Mouse (Mus musculus) granulocyte monocyte progenitor cell, adult 5-6 weeks (primary cell): Measurements from ENCODE around the gene Tmco3. TPM values are rescaled to one million over a fixed set of nuclear protein-coding genes. Genes with fewer than 3 reads are reported as not detected.
A peak's percentile ranks its signal among the peaks of the same experiment; 100 is the strongest.

Source experiments
- ATAC-seq: replicated peaks from 2 replicates; pipeline ENCODE4 v1.8.0; 2016; ENCODE audit warnings: mild to moderate bottlenecking, moderate TSS enrichment, inconsistent platforms; ENCODE audit not compliant: poor library complexity, severe bottlenecking
- total RNA-seq, 2 experiments: library from RNA; stranded (forward) in 1 of 2; stranded (reverse) in 1 of 2; fragments of 200-712, 200-1000 nt in 1 of 2; fragments of >200 nt in 1 of 2; fragmentation: Nextera tagmentation in 1 of 2; gene quantifications; 2 replicates each; pipeline ENCODE4 v1.2.3; 2014 to 2017

Tmco3 gene
- total RNA-seq, 2 experiments from 2014 or later: 12.3 to 15.3 TPM

- no peak for ATAC-seq
These were observed 68.7 kb downstream of the Tmco3 start for GRCm38 (mm10) chr8:13356681-13357080.

- peak; percentile 90 for ATAC-seq
These were observed 72.2 kb downstream of the Tmco3 start for GRCm38 (mm10) chr8:13360213-13360612.

DNA sequence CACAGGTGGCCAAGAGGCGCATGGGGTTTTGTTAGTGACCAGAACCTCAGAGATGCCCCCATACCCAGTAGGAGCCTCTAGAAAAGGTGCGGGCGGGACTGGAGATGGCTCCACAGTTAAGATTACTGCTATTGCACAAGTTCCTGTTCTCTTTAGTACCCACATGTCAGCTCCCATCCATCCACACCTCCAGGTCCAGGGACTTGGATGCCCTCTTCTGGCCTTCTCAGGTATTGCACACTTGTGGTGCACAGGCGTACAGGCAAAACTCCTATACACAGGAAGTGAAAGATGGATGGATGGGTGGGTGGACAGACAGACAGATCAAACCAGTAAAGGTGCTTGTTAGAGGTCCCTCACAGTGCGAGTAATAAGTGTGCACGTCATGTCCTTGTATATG, 73.9 kb downstream of the Tmco3 start:
- ATAC-seq: peak; percentile 74

Other genes with a start within 250 kb of the Tmco3 start
- not detected in 2 replicates for gene Proz, start 227.3 kb upstream of the Tmco3 start, total RNA-seq (2014; fragmentation: Nextera tagmentation)
- 0.09 and 0.21 TPM in 2 replicates for gene Proz, start 227.3 kb upstream of the Tmco3 start, total RNA-seq (2017)
- 26.4 and 28.0 TPM in 2 replicates for gene Pcid2, start 182.7 kb upstream of the Tmco3 start, total RNA-seq (2014; fragmentation: Nextera tagmentation)
- gene Pcid2, start 182.7 kb upstream of the Tmco3 start, total RNA-seq (2017): 17.1 and 20.2 TPM in 2 replicates
- 69.2 and 91.5 TPM in 2 replicates for gene Cul4a, start 182.6 kb upstream of the Tmco3 start, total RNA-seq (2014; fragmentation: Nextera tagmentation)
- 76.6 and 97.6 TPM in 2 replicates for gene Cul4a, start 182.6 kb upstream of the Tmco3 start, total RNA-seq (2017)
- 251 and 283 TPM in 2 replicates for gene Lamp1, start 129.0 kb upstream of the Tmco3 start, total RNA-seq (2014; fragmentation: Nextera tagmentation)
- gene Lamp1, start 129.0 kb upstream of the Tmco3 start, total RNA-seq (2017): 269 and 301 TPM in 2 replicates
- not detected in 2 replicates for gene Grtp1, start 87.6 kb upstream of the Tmco3 start, total RNA-seq (2014; fragmentation: Nextera tagmentation)
- 0.56 TPM in 1 of 2 replicates, not detected in the other for gene Grtp1, start 87.6 kb upstream of the Tmco3 start, total RNA-seq (2017)
- gene Adprhl1, start 34.0 kb upstream of the Tmco3 start, total RNA-seq (2014; fragmentation: Nextera tagmentation): not detected in 2 replicates
- gene Adprhl1, start 34.0 kb upstream of the Tmco3 start, total RNA-seq (2017): not detected in 2 replicates
- 11.5 and 12.4 TPM in 2 replicates for gene Dcun1d2, start 59 bp upstream of the Tmco3 start, total RNA-seq (2014; fragmentation: Nextera tagmentation)
- 17.3 and 20.9 TPM in 2 replicates for gene Dcun1d2, start 59 bp upstream of the Tmco3 start, total RNA-seq (2017)
- 277 and 291 TPM in 2 replicates for gene Tfdp1, start 50.6 kb downstream of the Tmco3 start, total RNA-seq (2014; fragmentation: Nextera tagmentation)
- gene Tfdp1, start 50.6 kb downstream of the Tmco3 start, total RNA-seq (2017): 200 and 242 TPM in 2 replicates
- gene Atp4b, start 108.6 kb downstream of the Tmco3 start, total RNA-seq (2014; fragmentation: Nextera tagmentation): not detected in 2 replicates
- gene Atp4b, start 108.6 kb downstream of the Tmco3 start, total RNA-seq (2017): not detected in 2 replicates
- not detected in 2 replicates for gene Grk1, start 116.9 kb downstream of the Tmco3 start, total RNA-seq (2014; fragmentation: Nextera tagmentation)
- gene Grk1, start 116.9 kb downstream of the Tmco3 start, total RNA-seq (2017): 0.04 TPM in 1 of 2 replicates, not detected in the other
- gene Tmem255b, start 147.0 kb downstream of the Tmco3 start, total RNA-seq (2014; fragmentation: Nextera tagmentation): not detected in 2 replicates
- gene Tmem255b, start 147.0 kb downstream of the Tmco3 start, total RNA-seq (2017): not detected in 2 replicates
- not detected in 2 replicates for gene Gas6, start 206.3 kb downstream of the Tmco3 start, total RNA-seq (2014; fragmentation: Nextera tagmentation)
- gene Gas6, start 206.3 kb downstream of the Tmco3 start, total RNA-seq (2017): 0.10 TPM in 1 of 2 replicates, not detected in the other